In genomic region chr16:55710017-55710416, GRCm38 (mm10) we compare ENCODE assay signal across 21 mouse cellular contexts.
DNase-seq lines count a peak whose midpoint lies in the region; ATAC-seq and TF ChIP-seq lines count a peak whose summit lies in the region.
"Had no signal": no experiment of that assay in that cellular context is flagged by ENCODE, and none has a peak within 500 bp of the region (broad histone marks: within the 10 kb centered on the region; RNA-seq: fewer than 3 reads in every experiment).

No protein-coding gene starts in this region.

- H3K4me3 ChIP-seq in heart, embryonic 11.5 days (ENCODE audit: low read depth, low read length), result no peak overlapping the region
- no peak overlapping the region for H3K4me3 ChIP-seq in embryonic facial prominence, embryonic 12.5 days
- no peak overlapping the region for H3K4me3 ChIP-seq in myocyte
- H3K4me3 ChIP-seq: forebrain, embryonic 13.5 days; heart, adult 2 months; hindbrain, embryonic 15.5 days; intestine, embryonic 15.5 days; left cerebral cortex, adult 2 months; liver, embryonic 15.5 days; lung, embryonic 15.5 days had no signal

- no peaks in the 10 kb centered on the region for H3K4me1 ChIP-seq in heart, embryonic 11.5 days (ENCODE audit: control insufficient read depth, insufficient read depth, low read length)
- H3K4me1 ChIP-seq in embryonic facial prominence, embryonic 12.5 days, result peaks cover 3% of the 10 kb centered on the region; the same call in 1 of the 2 replicates
- H3K4me1 ChIP-seq: forebrain, embryonic 13.5 days; hindbrain, embryonic 15.5 days; intestine, embryonic 15.5 days; liver, embryonic 15.5 days; lung, embryonic 15.5 days had no signal

- no peak overlapping the region for H3K9ac ChIP-seq in heart, embryonic 11.5 days (ENCODE audit: low read depth, low read length)
- H3K9ac ChIP-seq in embryonic facial prominence, embryonic 12.5 days, result no peak overlapping the region
- H3K9ac ChIP-seq: forebrain, embryonic 13.5 days; hindbrain, embryonic 15.5 days; intestine, embryonic 15.5 days; liver, embryonic 15.5 days; lung, embryonic 15.5 days had no signal

- H3K27me3 ChIP-seq in heart, embryonic 11.5 days (ENCODE audit: control insufficient read depth, insufficient read depth, low read length), result no peaks in the 10 kb centered on the region
- no peaks in the 10 kb centered on the region for H3K27me3 ChIP-seq in embryonic facial prominence, embryonic 12.5 days
- H3K27me3 ChIP-seq in myocyte (ENCODE audit: control insufficient read depth, insufficient read depth, insufficient read length), result no peaks in the 10 kb centered on the region
- H3K27me3 ChIP-seq: forebrain, embryonic 13.5 days; hindbrain, embryonic 15.5 days; intestine, embryonic 15.5 days; liver, embryonic 15.5 days; lung, embryonic 15.5 days had no signal

- no peaks in the 10 kb centered on the region for H3K36me3 ChIP-seq in heart, embryonic 11.5 days (ENCODE audit: control insufficient read depth, insufficient read depth, low read length)
- H3K36me3 ChIP-seq in embryonic facial prominence, embryonic 12.5 days, result no peaks in the 10 kb centered on the region
- no peaks in the 10 kb centered on the region for H3K36me3 ChIP-seq in myocyte (ENCODE audit: control insufficient read depth, insufficient read depth)
- H3K36me3 ChIP-seq: hindbrain, embryonic 15.5 days; intestine, embryonic 15.5 days; liver, embryonic 15.5 days; lung, embryonic 15.5 days had no signal

- H3K27ac ChIP-seq in heart, embryonic 11.5 days (ENCODE audit: low read depth, low read length), result no peak overlapping the region
- 0 out of 2 replicates have a peak overlapping the region, but pooled peaks have one; percentile 36 for H3K27ac ChIP-seq in embryonic facial prominence, embryonic 12.5 days
- H3K27ac ChIP-seq: forebrain, embryonic 13.5 days; heart, adult 2 months; hindbrain, embryonic 15.5 days; intestine, embryonic 15.5 days; left cerebral cortex, adult 2 months; liver, embryonic 15.5 days; lung, embryonic 15.5 days had no signal

- no peak for ATAC-seq in heart, embryonic 11.5 days (replicated peaks; ENCODE audit: insufficient number of reproducible peaks, low FRiP score, low TSS enrichment)
- ATAC-seq in embryonic facial prominence, embryonic 12.5 days (ENCODE audit: insufficient number of reproducible peaks, insufficient read depth, low FRiP score, low TSS enrichment), result no peak
- no peak for ATAC-seq in activated CD4-positive, CD25-positive, alpha-beta regulatory T cell, adult 4 months
- ATAC-seq: forebrain, embryonic 13.5 days; intestine, embryonic 15.5 days; midbrain, embryonic 16.5 days had no signal

- H3ac ChIP-seq in myocyte (ENCODE audit: control insufficient read depth, insufficient read length), result no peak overlapping the region

- WGBS in heart, embryonic 11.5 days (ENCODE audit: insufficient replicate concordance), result 61% methylated on average over 3 of the region's 3 CpGs
- WGBS in embryonic facial prominence, embryonic 12.5 days, result 25% methylated on average over 3 of the region's 3 CpGs

- no peak for TF ChIP-seq POLR2A in myocyte (IDR thresholded peaks at IDR 0.05; ENCODE audit: insufficient read length, low read depth)

- no peaks in the 10 kb centered on the region for H3K79me2 ChIP-seq in myocyte (ENCODE audit: control insufficient read depth, insufficient read depth)

- H3K4me2 ChIP-seq in heart, embryonic 11.5 days, result no peak overlapping the region
- H3K4me2 ChIP-seq in embryonic facial prominence, embryonic 12.5 days (replicated peaks), result no peak overlapping the region
- no peak overlapping the region for H3K4me2 ChIP-seq in myocyte (ENCODE audit: low read depth)
- H3K4me2 ChIP-seq: forebrain, embryonic 13.5 days; hindbrain, embryonic 15.5 days; intestine, embryonic 15.5 days; liver, embryonic 15.5 days; lung, embryonic 15.5 days had no signal

- no peaks in the 10 kb centered on the region for H3K9me3 ChIP-seq in heart, embryonic 11.5 days (replicated peaks; ENCODE audit: control insufficient read depth, low read length)
- 0 out of 2 replicates have a peak, but pooled peaks cover 3% of the 10 kb centered on the region for H3K9me3 ChIP-seq in embryonic facial prominence, embryonic 12.5 days
- H3K9me3 ChIP-seq: forebrain, embryonic 13.5 days; hindbrain, embryonic 15.5 days; intestine, embryonic 15.5 days; liver, embryonic 15.5 days; lung, embryonic 15.5 days had no signal

- peak; percentile 46 for DNase-seq in heart, adult 11 months
- peak; percentile 3 for DNase-seq in brain, adult 2 months (ENCODE audit: low read depth, low spot score)
- DNase-seq in lung, postnatal 10 days, result no peak
- DNase-seq: adrenal gland, postnatal 10 days; B cell, adult 2 months; cerebellum, adult 8-10 months; gastrocnemius, postnatal 25 days; heart, adult 2 months; kidney, adult 8-10 months; lung, postnatal 4 days had no signal

TF ChIP-seq in myocyte, 11 proteins besides CTCF, POLR2A, EP300 and RAD21:
- peak; percentile 53 to 88 (median 71) for TF ChIP-seq MYOD1 (IDR thresholded peaks at IDR 0.05; ENCODE audit: control insufficient read depth in 1 of 3, insufficient read length in 2 of 3, low read depth in 2 of 3)
- no peak for TF ChIP-seq REST (IDR thresholded peaks at IDR 0.05; ENCODE audit: insufficient read depth, insufficient read length)
